Mouse (Mus musculus) gastrocnemius, adult 18-20 months (tissue): ENCODE results near the gene Kansl1l. TPM values are rescaled to one million over a fixed set of nuclear protein-coding genes. Genes with fewer than 3 reads are reported as not detected.

Source experiments
- DNase-seq: peaks from one replicate; pipeline ENCODE4 v3.0.0; 2021; ENCODE audit warnings: low spot score
- long read RNA-seq, 2 experiments: library from polyadenylated mRNA; stranded (forward); transcript quantifications; one replicate each; pipeline ENCODE4 v2.0.0; 2021
- total RNA-seq, 2 experiments: library from RNA; stranded (reverse); gene quantifications; 2 replicates each; pipeline ENCODE4 v1.2.3; 2021

The Kansl1l gene
- total RNA-seq: 10 to 100 TPM; 20.5 to 21.0 TPM
- long read RNA-seq, experiment 1, partial matches to known transcripts: 1 of 8 reads
- long read RNA-seq, experiment 1, other reads (novel, unspliced or antisense): 7 of 8 reads
- long read RNA-seq, experiment 2, partial matches to known transcripts: 1 of 3 reads
- long read RNA-seq, experiment 2, other reads (novel, unspliced or antisense): 2 of 3 reads

- DNase-seq: peak; percentile 92
Observed at GRCm38 (mm10) chr1:66817453-66817839, at the start of gene Kansl1l. TSS of gene Kansl1l (minus strand) at chr1:66817562.

- DNase-seq: no peak
Observed at GRCm38 (mm10) chr1:66865633-66866032, 48.3 kb upstream of the Kansl1l start.

- DNase-seq: no peak
Observed at GRCm38 (mm10) chr1:66863741-66864495, 46.6 kb upstream of the Kansl1l start.

GRCm38 (mm10) chr1:66862712-66863511 lies 45.5 kb upstream of the Kansl1l start, which contains the start of gene Acadl:
TSS of gene Acadl (minus strand) at chr1:66863277.
- peak; percentile 96 for DNase-seq

GRCm38 (mm10) chr1:66861764-66862672 lies 44.7 kb upstream of the Kansl1l start:
- no peak for DNase-seq

GRCm38 (mm10) chr1:66847506-66847905 lies 30.1 kb upstream of the Kansl1l start:
- DNase-seq: no peak

GRCm38 (mm10) chr1:66845690-66846318 lies 28.4 kb upstream of the Kansl1l start:
- DNase-seq: no peak

- DNase-seq: no peak
Observed at GRCm38 (mm10) chr1:66841938-66842337, 24.6 kb upstream of the Kansl1l start.

GRCm38 (mm10) chr1:66841510-66841909 lies 24.1 kb upstream of the Kansl1l start:
- no peak for DNase-seq

GRCm38 (mm10) chr1:66839755-66840438 lies 22.5 kb upstream of the Kansl1l start:
- no peak for DNase-seq

- DNase-seq: no peak
Observed at GRCm38 (mm10) chr1:66839135-66839534, 21.8 kb upstream of the Kansl1l start.

- DNase-seq: peak; percentile 77
Observed at GRCm38 (mm10) chr1:66838184-66839042, 21.1 kb upstream of the Kansl1l start.

GRCm38 (mm10) chr1:66837207-66837606 lies 19.8 kb upstream of the Kansl1l start:
- no peak for DNase-seq

- no peak for DNase-seq
Observed at GRCm38 (mm10) chr1:66832636-66833165, 15.3 kb upstream of the Kansl1l start.

GRCm38 (mm10) chr1:66831824-66832600 lies 14.7 kb upstream of the Kansl1l start:
- no peak for DNase-seq

- DNase-seq: no peak
Observed at GRCm38 (mm10) chr1:66829400-66830080, 12.2 kb upstream of the Kansl1l start.

- no peak for DNase-seq
Observed at GRCm38 (mm10) chr1:66821966-66822365, 4.6 kb upstream of the Kansl1l start.
